Mouse (Mus musculus) embryonic facial prominence, embryonic 10.5 days (tissue): ENCODE results near the gene Scrn2. TPM values are rescaled to one million over a fixed set of nuclear protein-coding genes. Genes with fewer than 3 reads are reported as not detected.
A peak's percentile ranks its signal among the peaks of the same experiment; 100 is the strongest.

Experiments used
- DNase-seq: peaks from one replicate; pipeline ENCODE4 v3.0.0-alpha.2; 2017; ENCODE audit warnings: low spot score
- H3K27ac ChIP-seq: fragments of 300-500 bp; sonication (generic); replicated peaks from 2 replicates; pipeline ENCODE4 v1.5.1; 2016; ENCODE audit warnings: mild to moderate bottlenecking
- H3K27me3 ChIP-seq: fragments of 300-500 bp; sonication (generic); replicated peaks from 2 replicates; pipeline ENCODE4 v1.6.1; 2016; ENCODE audit warnings: low read depth, mild to moderate bottlenecking; ENCODE audit not compliant: poor library complexity, severe bottlenecking
- H3K36me3 ChIP-seq: fragments of 300-500 bp; sonication (generic); replicated peaks from 2 replicates; pipeline ENCODE4 v1.6.1; 2016; ENCODE audit warnings: mild to moderate bottlenecking, moderate library complexity
- H3K4me1 ChIP-seq: fragments of 300-500 bp; sonication (generic); 2 replicates; pipeline ENCODE4 v1.6.1; 2016
- H3K4me3 ChIP-seq: fragments of 300-500 bp; sonication (generic); 2 replicates; pipeline ENCODE4 v1.5.1; 2016; ENCODE audit warnings: mild to moderate bottlenecking, moderate library complexity
- H3K9me3 ChIP-seq: fragments of 300-500 bp; sonication (generic); 2 replicates; pipeline ENCODE4 v1.6.1; 2016; ENCODE audit warnings: mild to moderate bottlenecking
- WGBS: fragments of 180-500 bp; shearing (Covaris S2); methylation state at CpG from one replicate; pipeline ENCODE4 v1.1.7; 2016; 5-methylcytosine and 5-hydroxymethylcytosine counted together
- polyA plus RNA-seq: library from polyadenylated mRNA; unstranded; fragments of >200 nt; fragmentation: Nextera tagmentation; extraction: Ambion mirVana; gene quantifications from 2 replicates; pipeline ENCODE4 v1.2.1, GENCODE M21; 2016

Scrn2 gene
- polyA plus RNA-seq, 1 experiment from 2014 or later: 43.5 TPM

DNA sequence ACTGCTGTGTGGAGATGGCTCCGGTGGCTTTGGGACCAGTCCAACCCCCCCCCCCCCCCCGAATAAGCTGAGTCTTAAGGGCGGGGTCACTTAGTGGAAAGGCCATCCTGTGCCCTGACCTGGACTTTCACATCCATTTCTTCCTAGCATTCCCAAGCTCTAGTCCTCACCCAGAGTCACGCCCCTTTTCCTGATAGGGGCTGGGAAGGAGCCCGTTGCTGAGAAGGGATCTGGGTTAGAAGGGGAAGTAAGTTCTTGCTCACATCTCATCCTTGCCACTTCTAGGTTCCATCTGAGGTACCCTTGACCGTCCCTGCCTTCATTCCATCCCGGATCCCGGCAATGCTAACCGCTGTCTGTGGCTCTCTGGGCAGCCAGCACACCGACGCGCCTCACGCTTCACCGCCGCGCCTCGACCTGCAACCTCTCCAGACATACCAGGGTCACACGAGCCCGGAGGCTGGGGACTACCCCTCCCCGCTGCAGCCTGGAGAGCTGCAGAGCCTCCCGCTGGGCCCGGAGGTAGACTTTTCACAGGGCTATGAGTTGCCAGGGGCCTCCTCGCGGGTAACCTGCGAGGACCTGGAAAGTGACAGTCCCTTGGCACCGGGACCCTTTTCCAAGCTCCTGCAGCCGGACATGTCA, 8.5 kb upstream of the Scrn2 start:
- H3K27me3 ChIP-seq: peaks cover 97% of the 10 kb centered on the region
- no peaks in the 10 kb centered on the region for H3K9me3 ChIP-seq
- DNase-seq: peak; percentile 43
- under 1% methylated on average over 27 of the region's 27 CpGs for WGBS
- no peaks in the 10 kb centered on the region for H3K36me3 ChIP-seq
- no peak overlapping the region for H3K27ac ChIP-seq
- peak overlapping the region; percentile 63 for H3K4me3 ChIP-seq
- peaks cover 58% of the 10 kb centered on the region for H3K4me1 ChIP-seq

DNA sequence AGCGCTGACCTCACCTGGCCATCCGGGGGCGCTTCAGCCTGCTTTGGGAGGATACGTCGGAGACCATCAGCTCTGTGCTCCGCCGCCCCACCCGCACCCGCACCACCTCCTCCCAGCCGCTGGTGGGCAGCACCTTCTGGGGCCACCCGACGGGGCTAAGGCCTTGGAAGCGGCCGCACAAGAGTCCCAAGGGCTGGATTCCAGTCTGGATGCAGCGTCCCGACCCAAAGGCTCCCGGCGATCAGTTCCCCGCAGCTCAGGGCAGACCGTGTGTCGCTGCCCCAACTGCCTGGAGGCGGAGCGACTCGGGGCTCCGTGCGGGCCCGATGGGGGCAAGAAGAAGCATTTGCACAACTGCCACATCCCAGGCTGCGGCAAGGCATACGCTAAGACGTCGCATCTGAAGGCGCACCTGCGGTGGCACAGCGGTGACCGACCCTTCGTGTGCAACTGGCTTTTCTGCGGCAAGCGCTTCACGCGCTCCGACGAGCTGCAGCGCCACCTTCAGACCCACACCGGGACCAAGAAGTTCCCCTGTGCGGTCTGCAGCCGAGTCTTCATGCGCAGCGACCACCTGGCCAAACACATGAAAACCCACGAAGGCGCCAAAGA, 7.8 kb upstream of the Scrn2 start:
- whole genome bisulfite sequencing: under 1% methylated on average over 50 of the region's 50 CpGs
- DNase-seq: peak; percentile 84
- Histone ChIP-seq H3K36me3 (no peaks in the 10 kb centered on the region), H3K4me1 (peaks cover 59% of the 10 kb centered on the region), H3K9me3 (no peaks in the 10 kb centered on the region), H3K4me3 (peak overlapping the region; percentile 63), H3K27ac (peak overlapping the region; percentile 77), H3K27me3 (peaks cover 90% of the 10 kb centered on the region)

- WGBS: 17% methylated on average over 10 of the region's 10 CpGs
- Histone ChIP-seq H3K27ac (peak overlapping the region; percentile 84), H3K27me3 (peaks cover 60% of the 10 kb centered on the region), H3K9me3 (no peaks in the 10 kb centered on the region), H3K4me1 (peaks cover 48% of the 10 kb centered on the region), H3K36me3 (no peaks in the 10 kb centered on the region), H3K4me3 (0 out of 2 replicates have a peak overlapping the region, but pooled peaks have one; percentile 54)
- DNase-seq: no peak
Measured at GRCm38 (mm10) chr11:97024977-97025376, 4.8 kb upstream of the Scrn2 start.

GRCm38 (mm10) chr11:97025721-97026344, 3.9 kb upstream of the Scrn2 start:
- H3K4me3 ChIP-seq: peak overlapping the region; percentile 54
- under 1% methylated on average over 17 of the region's 17 CpGs for WGBS
- peaks cover 56% of the 10 kb centered on the region for H3K4me1 ChIP-seq
- no peaks in the 10 kb centered on the region for H3K36me3 ChIP-seq
- no peaks in the 10 kb centered on the region for H3K9me3 ChIP-seq
- peaks cover 51% of the 10 kb centered on the region for H3K27me3 ChIP-seq
- DNase-seq: peak; percentile 93
- peak overlapping the region; percentile 84 for H3K27ac ChIP-seq

GRCm38 (mm10) chr11:97030426-97030825, 688 bp downstream of the Scrn2 start:
- H3K36me3 ChIP-seq: peaks cover 31% of the 10 kb centered on the region
- H3K27me3 ChIP-seq: peaks cover 5% of the 10 kb centered on the region; the same call in 1 of the 2 replicates
- no peaks in the 10 kb centered on the region for H3K9me3 ChIP-seq
- DNase-seq: no peak
- H3K4me3 ChIP-seq: peak overlapping the region; percentile 76
- peak overlapping the region; percentile 96 for H3K27ac ChIP-seq
- H3K4me1 ChIP-seq: peaks cover 30% of the 10 kb centered on the region
- 20% methylated on average over 15 of the region's 15 CpGs for WGBS

DNA sequence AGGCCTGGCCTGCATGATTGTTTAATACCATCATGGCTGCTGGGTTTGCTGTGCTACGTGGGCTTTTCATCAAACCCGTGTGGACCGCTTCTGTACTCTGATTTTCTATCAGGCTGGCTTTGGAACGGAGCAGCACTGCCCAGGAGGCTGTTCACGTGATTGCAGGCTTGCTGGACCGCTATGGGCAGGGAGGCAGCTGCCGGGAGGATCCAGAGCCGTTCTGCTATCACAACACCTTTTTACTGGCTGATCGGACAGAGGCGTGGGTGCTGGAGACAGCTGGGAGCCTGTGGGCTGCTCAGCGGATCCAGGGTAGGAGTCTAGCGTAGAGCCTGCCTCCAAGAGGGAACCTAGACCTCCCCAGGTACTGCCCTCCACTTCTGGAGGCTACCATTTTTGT, 2.2 kb downstream of the Scrn2 start:
- H3K4me1 ChIP-seq: peaks cover 21% of the 10 kb centered on the region
- no peaks in the 10 kb centered on the region for H3K9me3 ChIP-seq
- DNase-seq: no peak
- H3K4me3 ChIP-seq: no peak overlapping the region
- no peak overlapping the region for H3K27ac ChIP-seq
- 91% methylated on average over 12 of the region's 12 CpGs for WGBS
- H3K27me3 ChIP-seq: no peaks in the 10 kb centered on the region
- peaks cover 31% of the 10 kb centered on the region for H3K36me3 ChIP-seq

GRCm38 (mm10) chr11:97032499-97032898, 2.8 kb downstream of the Scrn2 start:
- Histone ChIP-seq H3K4me3 (no peak overlapping the region), H3K4me1 (peaks cover 21% of the 10 kb centered on the region), H3K27ac (no peak overlapping the region), H3K9me3 (no peaks in the 10 kb centered on the region), H3K27me3 (no peaks in the 10 kb centered on the region), H3K36me3 (peaks cover 31% of the 10 kb centered on the region)
- 94% methylated on average over 4 of the region's 4 CpGs for WGBS
- DNase-seq: no peak

GRCm38 (mm10) chr11:97033781-97034180, 4.0 kb downstream of the Scrn2 start:
- peaks cover 31% of the 10 kb centered on the region for H3K36me3 ChIP-seq
- no peaks in the 10 kb centered on the region for H3K27me3 ChIP-seq
- no peak overlapping the region for H3K27ac ChIP-seq
- no peaks in the 10 kb centered on the region for H3K9me3 ChIP-seq
- H3K4me3 ChIP-seq: no peak overlapping the region
- DNase-seq: no peak
- WGBS: 92% methylated on average over 4 of the region's 4 CpGs
- peaks cover 21% of the 10 kb centered on the region for H3K4me1 ChIP-seq

DNA sequence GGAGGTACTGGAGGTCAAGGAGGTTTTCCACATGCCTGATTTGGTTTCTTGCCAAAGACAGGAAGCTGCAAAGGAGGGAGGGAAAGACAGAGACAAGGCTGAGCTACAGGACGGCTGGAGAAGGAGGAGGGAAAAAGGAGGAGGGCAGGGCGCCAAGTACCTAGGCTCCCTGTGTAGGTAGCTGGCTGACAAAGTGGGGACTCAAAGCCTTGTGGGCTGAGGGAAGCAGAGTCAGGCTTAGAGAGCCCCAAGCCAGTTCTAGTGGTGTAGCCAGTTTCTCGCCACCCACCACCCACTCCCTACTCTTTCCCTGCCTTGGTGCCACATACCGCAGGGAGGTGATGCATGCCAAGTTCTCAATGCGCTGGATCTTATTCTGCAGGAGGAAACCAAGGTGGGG, 6.4 kb downstream of the Scrn2 start:
- no peak for DNase-seq
- Histone ChIP-seq H3K4me3 (no peak overlapping the region), H3K9me3 (no peaks in the 10 kb centered on the region), H3K4me1 (peaks cover 7% of the 10 kb centered on the region), H3K27ac (no peak overlapping the region), H3K36me3 (peaks cover 31% of the 10 kb centered on the region), H3K27me3 (no peaks in the 10 kb centered on the region)
- 84% methylated on average over 5 of the region's 5 CpGs for WGBS

GRCm38 (mm10) chr11:97038881-97039280, 9.1 kb downstream of the Scrn2 start:
- no peaks in the 10 kb centered on the region for H3K27me3 ChIP-seq
- no peak overlapping the region for H3K27ac ChIP-seq
- H3K36me3 ChIP-seq: peaks cover 19% of the 10 kb centered on the region
- no peaks in the 10 kb centered on the region for H3K9me3 ChIP-seq
- no peak overlapping the region for H3K4me3 ChIP-seq
- H3K4me1 ChIP-seq: peaks cover 16% of the 10 kb centered on the region
- DNase-seq: no peak
- 71% methylated on average over 7 of the region's 7 CpGs for WGBS

- WGBS: 54% methylated on average over 12 of the region's 12 CpGs
- H3K27ac ChIP-seq: no peak overlapping the region
- DNase-seq: no peak
Measured at GRCm38 (mm10) chr11:97040301-97041021, 10.7 kb downstream of the Scrn2 start.

DNA sequence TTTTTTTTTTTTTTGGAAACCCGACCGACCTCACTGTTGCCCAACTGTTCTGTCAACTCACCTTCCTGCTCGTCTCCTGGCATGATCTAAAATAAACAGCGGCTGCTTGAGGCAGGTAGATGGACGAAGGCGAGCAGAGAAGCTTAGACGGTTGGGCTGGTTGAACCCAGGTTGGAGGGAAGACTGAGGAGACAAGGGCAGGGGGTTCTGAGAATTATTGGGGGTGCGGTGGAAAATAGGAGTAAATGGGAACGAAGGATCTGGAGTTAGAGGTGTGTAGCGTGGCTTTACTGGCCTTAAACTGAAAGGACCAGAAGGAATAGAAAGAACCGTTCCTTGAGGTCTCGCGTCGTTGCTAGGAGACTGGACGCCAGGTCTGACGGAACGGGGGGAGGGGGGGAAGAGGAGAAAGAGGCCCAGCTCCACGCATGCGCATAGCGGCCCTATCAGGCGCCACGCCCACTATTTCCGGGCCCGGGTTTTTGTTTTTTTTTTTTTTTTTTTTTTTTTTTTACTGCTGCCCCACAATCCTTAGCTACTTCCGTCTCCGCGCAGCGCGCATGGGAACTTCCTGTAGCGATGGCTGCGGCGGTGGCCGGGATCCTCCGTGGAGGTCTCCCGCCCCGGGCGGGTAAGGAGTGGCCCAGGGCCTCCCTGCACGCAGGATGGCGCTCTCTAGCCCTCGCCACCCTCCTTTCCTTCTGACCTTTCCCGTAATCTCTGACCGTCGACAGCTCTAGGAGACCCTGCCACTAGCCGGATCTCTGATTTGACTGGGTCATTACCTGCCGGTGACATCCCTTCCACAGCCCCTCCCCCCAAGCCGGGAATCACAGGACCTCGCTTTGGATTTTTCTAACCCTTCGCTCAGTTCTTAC, 11.5 kb downstream of the Scrn2 start, which contains the start of the genes Lrrc46 and Mrpl10:
TSS of gene Lrrc46 (minus strand) at position 386 of the 878 bp plus-strand sequence.
TSS of gene Mrpl10 (plus strand) at position 539 of the 878 bp plus-strand sequence.
- 1% methylated on average over 41 of the region's 48 CpGs for WGBS
- Histone ChIP-seq H3K36me3 (peaks cover 32% of the 10 kb centered on the region), H3K27ac (peak within 1 kb of the TSS; percentile 90), H3K4me3 (peak within 1 kb of the TSS; percentile 85), H3K9me3 (no peaks in the 10 kb centered on the region), H3K27me3 (no peaks in the 10 kb centered on the region), H3K4me1 (peaks cover 16% of the 10 kb centered on the region)
- DNase-seq: peak; percentile 95

More at GRCm38 (mm10) chr11:97040301-97041021, 10.7 kb downstream of the Scrn2 start:
- peak overlapping the region; percentile 85 for H3K4me3 ChIP-seq
- H3K27me3 ChIP-seq: no peaks in the 10 kb centered on the region
- H3K36me3 ChIP-seq: peaks cover 24% of the 10 kb centered on the region
- no peaks in the 10 kb centered on the region for H3K9me3 ChIP-seq
- H3K4me1 ChIP-seq: peaks cover 16% of the 10 kb centered on the region
